18 mouse cellular contexts compared by ENCODE assay signal in the genomic region with DNA sequence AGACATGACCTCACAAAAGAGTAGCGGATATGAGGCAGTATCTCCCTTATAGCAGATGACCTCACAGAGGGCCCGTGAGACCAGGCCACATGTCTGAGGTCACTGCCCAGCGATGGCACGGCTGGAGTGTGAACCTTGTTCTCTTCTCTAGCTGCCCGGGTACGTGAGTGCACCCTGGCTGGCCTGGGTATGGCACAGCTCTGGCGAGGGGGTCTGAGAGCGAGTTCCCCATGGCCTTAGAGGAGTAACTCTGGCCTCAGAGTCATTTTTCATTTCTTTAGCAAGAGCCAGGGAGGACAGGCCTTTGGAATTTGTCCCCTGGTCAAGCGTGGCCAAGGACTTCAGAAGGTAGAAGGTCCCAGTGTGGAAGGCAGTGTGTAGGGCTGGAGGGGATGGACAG. TPM values are rescaled to one million over a fixed set of nuclear protein-coding genes. Genes with fewer than 3 reads are reported as not detected.
DNase-seq lines count a peak whose midpoint lies in the region; ATAC-seq lines count a peak whose summit lies in the region.
"Had no signal": no experiment of that assay in that cellular context is flagged by ENCODE, and none has a peak within 500 bp of the region (broad histone marks: within the 10 kb centered on the region; RNA-seq: fewer than 3 reads in every experiment).

No protein-coding gene starts in this region.

- no peaks in the 10 kb centered on the region for H3K27me3 ChIP-seq in midbrain, embryonic 10.5 days (ENCODE audit: low read depth, poor library complexity, severe bottlenecking)
- no peaks in the 10 kb centered on the region for H3K27me3 ChIP-seq in midbrain, embryonic 13.5 days
- H3K27me3 ChIP-seq in kidney, embryonic 14.5 days (ENCODE audit: control insufficient read depth, insufficient read depth, low read length): no peaks in the 10 kb centered on the region
- no peaks in the 10 kb centered on the region for H3K27me3 ChIP-seq in midbrain, embryonic 15.5 days (replicated peaks)
- H3K27me3 ChIP-seq: embryonic facial prominence, embryonic 13.5 days; heart, embryonic 15.5 days; megakaryocyte, embryonic 14.5 days had no signal

- WGBS in midbrain, embryonic 10.5 days: 95% methylated on average over 9 of the region's 9 CpGs
- WGBS in midbrain, embryonic 13.5 days: 92% methylated on average over 9 of the region's 9 CpGs
- 79% methylated on average over 9 of the region's 9 CpGs for WGBS in kidney, embryonic 14.5 days
- WGBS in midbrain, embryonic 15.5 days: 92% methylated on average over 9 of the region's 9 CpGs

- ATAC-seq in midbrain, embryonic 13.5 days: no peak
- peak; percentile 41 for ATAC-seq in kidney, embryonic 14.5 days (ENCODE audit: low FRiP score, low TSS enrichment)
- ATAC-seq in midbrain, embryonic 15.5 days (replicated peaks): no peak
- ATAC-seq: forebrain, embryonic 14.5 days; hindbrain, embryonic 16.5 days had no signal

- peaks cover 9% of the 10 kb centered on the region; the same call in 1 of the 2 replicates for H3K9me3 ChIP-seq in midbrain, embryonic 10.5 days (replicated peaks)
- H3K9me3 ChIP-seq in midbrain, embryonic 13.5 days: no peaks in the 10 kb centered on the region
- H3K9me3 ChIP-seq in kidney, embryonic 14.5 days (ENCODE audit: control insufficient read depth, low read length): no peaks in the 10 kb centered on the region; the same call in 1 of the 2 replicates
- no peaks in the 10 kb centered on the region for H3K9me3 ChIP-seq in midbrain, embryonic 15.5 days
- H3K9me3 ChIP-seq: embryonic facial prominence, embryonic 13.5 days; heart, embryonic 15.5 days had no signal

- peak; percentile 47 for DNase-seq in adrenal gland, postnatal 14 days
- DNase-seq in adrenal gland, postnatal 36 days: no peak
- no peak for DNase-seq in midbrain, embryonic 10.5 days (ENCODE audit: low spot score)
- no peak for DNase-seq in left cerebral cortex, adult 18-20 months (ENCODE audit: low spot score in 2 of 2)
- DNase-seq: cerebellum, adult 11 months; cerebellum, postnatal 10 days; gastrocnemius, postnatal 25 days; heart, adult 2 months; heart, postnatal 4 days; thymus, postnatal 36 days had no signal

- H3K4me1 ChIP-seq in midbrain, embryonic 10.5 days: peaks cover 12% of the 10 kb centered on the region
- peaks cover 8% of the 10 kb centered on the region for H3K4me1 ChIP-seq in midbrain, embryonic 13.5 days (replicated peaks)
- peaks cover 2% of the 10 kb centered on the region; the same call in 1 of the 2 replicates for H3K4me1 ChIP-seq in kidney, embryonic 14.5 days (ENCODE audit: control insufficient read depth, insufficient read depth, low read length)
- H3K4me1 ChIP-seq in midbrain, embryonic 15.5 days: no peaks in the 10 kb centered on the region
- H3K4me1 ChIP-seq: embryonic facial prominence, embryonic 13.5 days had no signal

- H3K27ac ChIP-seq in midbrain, embryonic 10.5 days (replicated peaks): 0 out of 2 replicates have a peak overlapping the region, but pooled peaks have one; percentile 3
- H3K27ac ChIP-seq in midbrain, embryonic 13.5 days: no peak overlapping the region
- no peak overlapping the region for H3K27ac ChIP-seq in kidney, embryonic 14.5 days (ENCODE audit: low read depth, low read length)
- H3K27ac ChIP-seq in midbrain, embryonic 15.5 days: no peak overlapping the region
- H3K27ac ChIP-seq: embryonic facial prominence, embryonic 13.5 days; heart, adult 2 months; heart, embryonic 15.5 days had no signal

- H3K9ac ChIP-seq in midbrain, embryonic 13.5 days (replicated peaks): no peak overlapping the region
- no peak overlapping the region for H3K9ac ChIP-seq in kidney, embryonic 14.5 days (ENCODE audit: low read depth, low read length)
- no peak overlapping the region for H3K9ac ChIP-seq in midbrain, embryonic 15.5 days
- H3K9ac ChIP-seq: embryonic facial prominence, embryonic 13.5 days; heart, embryonic 15.5 days had no signal

- H3K4me3 ChIP-seq in midbrain, embryonic 10.5 days: no peak overlapping the region
- H3K4me3 ChIP-seq in midbrain, embryonic 13.5 days (replicated peaks): no peak overlapping the region
- H3K4me3 ChIP-seq in kidney, embryonic 14.5 days (ENCODE audit: low read length): no peak overlapping the region
- no peak overlapping the region for H3K4me3 ChIP-seq in midbrain, embryonic 15.5 days
- H3K4me3 ChIP-seq: embryonic facial prominence, embryonic 13.5 days; heart, adult 2 months; heart, embryonic 15.5 days; megakaryocyte, embryonic 14.5 days had no signal

- H3K36me3 ChIP-seq in midbrain, embryonic 10.5 days: peaks cover 50% of the 10 kb centered on the region
- peaks cover 35% of the 10 kb centered on the region for H3K36me3 ChIP-seq in midbrain, embryonic 13.5 days
- H3K36me3 ChIP-seq in kidney, embryonic 14.5 days (ENCODE audit: control insufficient read depth, insufficient read depth, low read length): peaks cover 32% of the 10 kb centered on the region
- 0 out of 2 replicates have a peak, but pooled peaks cover 8% of the 10 kb centered on the region for H3K36me3 ChIP-seq in midbrain, embryonic 15.5 days (replicated peaks)

- no peak overlapping the region for H3K4me2 ChIP-seq in midbrain, embryonic 13.5 days (replicated peaks)
- no peak overlapping the region for H3K4me2 ChIP-seq in kidney, embryonic 14.5 days (replicated peaks; ENCODE audit: low read depth, low read length)
- H3K4me2 ChIP-seq in midbrain, embryonic 15.5 days: no peak overlapping the region
- H3K4me2 ChIP-seq: embryonic facial prominence, embryonic 13.5 days; heart, embryonic 15.5 days had no signal

RNA-seq across cellular contexts. Expression of a gene that starts 12.3 kb away (rescaled TPM):
- 172 and 183 TPM in 2 replicates for total RNA-seq in adrenal gland, postnatal 14 days (2021)
- 100 to 1,000 TPM; 159 to 254 TPM for total RNA-seq in adrenal gland, postnatal 36 days (2021)
- 217 and 246 TPM in 2 replicates for polyA plus RNA-seq in midbrain, embryonic 10.5 days (2016; fragmentation: Nextera tagmentation; extraction: Ambion mirVana)
- 139 and 148 TPM in 2 replicates for polyA plus RNA-seq in midbrain, embryonic 13.5 days (2015; fragmentation: Nextera tagmentation; extraction: Ambion mirVana)
- 161 and 195 TPM in 2 replicates for polyA plus RNA-seq in kidney, embryonic 14.5 days (2014; fragmentation: Nextera tagmentation; extraction: Ambion mirVana)
- 10 to 100 TPM; 45.1 to 48.5 TPM for total RNA-seq in left cerebral cortex, adult 18-20 months (2021)
- polyA plus RNA-seq in midbrain, embryonic 15.5 days (2015; fragmentation: Nextera tagmentation; extraction: Ambion mirVana): 143 and 144 TPM in 2 replicates

RNA-seq across cellular contexts. Expression of a gene that starts 35.2 kb away (rescaled TPM):
- 8.4 and 10.2 TPM in 2 replicates for total RNA-seq in adrenal gland, postnatal 14 days (2021)
- 10 to 100 TPM; 16.5 to 18.2 TPM for total RNA-seq in adrenal gland, postnatal 36 days (2021)
- 0.10 and 0.14 TPM in 2 replicates for polyA plus RNA-seq in midbrain, embryonic 10.5 days (2016; fragmentation: Nextera tagmentation; extraction: Ambion mirVana)
- polyA plus RNA-seq in midbrain, embryonic 13.5 days (2015; fragmentation: Nextera tagmentation; extraction: Ambion mirVana): 0.17 and 0.27 TPM in 2 replicates
- polyA plus RNA-seq in kidney, embryonic 14.5 days (2014; fragmentation: Nextera tagmentation; extraction: Ambion mirVana): 0.24 and 0.51 TPM in 2 replicates
- 1 to 10 TPM; 1.8 to 2.3 TPM for total RNA-seq in left cerebral cortex, adult 18-20 months (2021)
- polyA plus RNA-seq in midbrain, embryonic 15.5 days (2015; fragmentation: Nextera tagmentation; extraction: Ambion mirVana): 0.40 and 0.49 TPM in 2 replicates
